Mouse (Mus musculus): Measurements from ENCODE around the gene Aktip. TPM values are rescaled to one million over a fixed set of nuclear protein-coding genes. Genes with fewer than 3 reads are reported as not detected.

The Aktip gene
- polyA plus RNA-seq, 1 experiment from 2014 or later, result 92.6 TPM

DNA sequence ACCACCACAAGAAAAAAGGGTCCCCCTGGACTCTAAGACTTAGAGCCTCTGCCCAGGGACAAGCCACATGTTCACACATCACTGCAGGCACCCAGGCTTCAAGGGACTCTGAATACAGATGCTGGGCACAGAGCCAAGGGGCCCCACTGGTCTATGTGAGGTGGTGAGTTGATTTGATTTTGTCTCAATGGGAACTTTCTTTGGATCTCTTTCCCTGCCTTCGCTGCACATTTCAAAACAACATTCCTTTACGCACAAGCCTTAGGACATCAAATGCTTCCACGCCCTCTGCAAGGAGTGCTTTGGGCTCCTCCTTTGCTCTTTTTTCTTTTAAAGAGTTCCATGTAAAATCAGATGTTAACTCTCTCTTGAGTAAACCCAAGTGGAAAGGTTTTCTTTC is 1.7 kb downstream of the Aktip start:
- Histone ChIP-seq H3K36me3 (ENCODE audit: control insufficient read depth, insufficient read depth, low read length) (no peaks in the 10 kb centered on the region), H3K27ac (ENCODE audit: low read depth, low read length) (no peak overlapping the region), H3K4me2 (replicated peaks; ENCODE audit: low read depth, low read length) (no peak overlapping the region), H3K4me1 (replicated peaks; ENCODE audit: control insufficient read depth, insufficient read depth, low read length) (no peaks in the 10 kb centered on the region), H3K9me3 (ENCODE audit: control insufficient read depth, low read length) (no peaks in the 10 kb centered on the region), H3K4me3 (ENCODE audit: low read depth, low read length) (no peak overlapping the region), H3K9ac (ENCODE audit: low read depth, low read length) (no peak overlapping the region), H3K27me3 (ENCODE audit: control insufficient read depth, insufficient read depth, low read length) (no peaks in the 10 kb centered on the region)
- DNase-seq (ENCODE audit: low spot score), result no peak
- WGBS, result 70% methylated on average over 3 of the region's 3 CpGs
- ATAC-seq (ENCODE audit: low FRiP score), result no peak

DNA sequence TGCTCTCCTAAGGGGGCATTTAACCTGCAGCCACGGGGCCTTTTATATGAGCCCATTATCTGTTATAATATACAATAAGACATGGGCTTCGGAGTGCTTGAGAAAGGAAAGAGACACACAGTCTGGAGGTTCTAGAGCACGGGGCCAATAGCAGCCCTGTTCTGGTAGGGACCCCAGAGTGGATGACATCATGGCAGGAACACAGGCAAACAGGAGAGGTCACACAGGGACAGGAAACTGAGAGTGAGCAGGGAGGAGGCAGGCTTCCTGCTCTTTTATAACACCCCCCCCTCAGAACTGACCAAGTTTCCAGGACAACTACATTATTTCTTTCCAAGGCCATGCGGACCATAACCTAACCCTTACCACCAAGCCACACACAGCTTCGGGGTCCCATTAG is 2.5 kb downstream of the Aktip start:
- H3K4me3 ChIP-seq (ENCODE audit: low read depth, low read length), result no peak overlapping the region
- WGBS, result 84% methylated on average over 5 of the region's 5 CpGs
- H3K4me1 ChIP-seq (replicated peaks; ENCODE audit: control insufficient read depth, insufficient read depth, low read length), result no peaks in the 10 kb centered on the region
- H3K9me3 ChIP-seq (ENCODE audit: control insufficient read depth, low read length), result no peaks in the 10 kb centered on the region
- H3K27ac ChIP-seq (ENCODE audit: low read depth, low read length), result no peak overlapping the region
- H3K4me2 ChIP-seq (replicated peaks; ENCODE audit: low read depth, low read length), result no peak overlapping the region
- no peak overlapping the region for H3K9ac ChIP-seq (ENCODE audit: low read depth, low read length)
- no peak for ATAC-seq (ENCODE audit: low FRiP score)
- no peak for DNase-seq (ENCODE audit: low spot score)
- no peaks in the 10 kb centered on the region for H3K36me3 ChIP-seq (ENCODE audit: control insufficient read depth, insufficient read depth, low read length)
- H3K27me3 ChIP-seq (ENCODE audit: control insufficient read depth, insufficient read depth, low read length), result no peaks in the 10 kb centered on the region

DNA sequence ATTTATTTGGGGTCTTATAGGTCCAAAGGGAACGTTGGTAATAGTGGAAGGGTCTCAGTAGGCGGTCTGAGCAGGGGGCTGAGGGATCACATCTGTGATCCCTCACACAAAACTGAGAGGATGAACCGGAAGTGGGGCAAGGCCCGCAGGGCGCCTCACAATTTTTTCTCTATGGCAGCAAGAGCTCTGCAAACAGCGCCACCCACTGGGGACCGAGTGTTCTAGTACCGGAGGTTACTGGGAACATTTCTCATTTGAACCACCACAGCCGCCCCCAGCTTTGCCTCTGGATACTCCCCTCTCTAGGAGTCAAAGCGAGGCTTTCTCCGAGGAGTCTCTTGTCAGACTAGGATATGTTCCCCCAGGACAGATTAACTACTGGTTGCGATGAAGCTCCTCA is 3.1 kb downstream of the Aktip start:
- no peaks in the 10 kb centered on the region for H3K4me1 ChIP-seq (replicated peaks; ENCODE audit: control insufficient read depth, insufficient read depth, low read length)
- H3K4me3 ChIP-seq (ENCODE audit: low read depth, low read length), result no peak overlapping the region
- no peak overlapping the region for H3K9ac ChIP-seq (ENCODE audit: low read depth, low read length)
- DNase-seq (ENCODE audit: low spot score), result no peak
- no peak for ATAC-seq (ENCODE audit: low FRiP score)
- H3K4me2 ChIP-seq (replicated peaks; ENCODE audit: low read depth, low read length), result no peak overlapping the region
- no peak overlapping the region for H3K27ac ChIP-seq (ENCODE audit: low read depth, low read length)
- no peaks in the 10 kb centered on the region for H3K36me3 ChIP-seq (ENCODE audit: control insufficient read depth, insufficient read depth, low read length)
- no peaks in the 10 kb centered on the region for H3K27me3 ChIP-seq (ENCODE audit: control insufficient read depth, insufficient read depth, low read length)
- no peaks in the 10 kb centered on the region for H3K9me3 ChIP-seq (ENCODE audit: control insufficient read depth, low read length)
- 77% methylated on average over 12 of the region's 12 CpGs for WGBS

DNA sequence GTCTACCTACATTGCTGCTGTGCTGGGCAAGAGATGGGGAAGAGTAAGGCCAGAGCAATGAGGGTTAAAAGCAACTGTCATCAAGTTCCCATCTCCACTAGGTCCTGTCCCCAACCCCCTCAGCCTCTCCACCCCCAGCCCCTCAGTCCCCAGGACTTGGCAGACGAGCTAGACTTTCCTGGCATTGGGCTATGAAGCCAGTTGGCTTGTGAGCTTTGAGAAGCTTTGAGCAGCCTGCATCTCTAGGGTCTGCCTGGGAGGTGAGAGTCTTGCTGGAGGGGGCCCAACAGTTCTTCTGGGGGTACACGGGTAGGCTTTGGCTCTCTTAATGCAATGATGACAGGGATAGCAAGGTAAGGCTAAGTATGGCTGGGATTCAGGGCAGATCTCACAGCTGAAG is 5.7 kb downstream of the Aktip start:
- Histone ChIP-seq H3K4me1 (replicated peaks; ENCODE audit: control insufficient read depth, insufficient read depth, low read length) (no peaks in the 10 kb centered on the region), H3K27ac (ENCODE audit: low read depth, low read length) (no peak overlapping the region), H3K4me2 (replicated peaks; ENCODE audit: low read depth, low read length) (no peak overlapping the region), H3K9me3 (ENCODE audit: control insufficient read depth, low read length) (no peaks in the 10 kb centered on the region), H3K9ac (ENCODE audit: low read depth, low read length) (no peak overlapping the region), H3K36me3 (ENCODE audit: control insufficient read depth, insufficient read depth, low read length) (no peaks in the 10 kb centered on the region), H3K27me3 (ENCODE audit: control insufficient read depth, insufficient read depth, low read length) (no peaks in the 10 kb centered on the region), H3K4me3 (ENCODE audit: low read depth, low read length) (no peak overlapping the region)
- WGBS, result 81% methylated on average over 2 of the region's 2 CpGs
- ATAC-seq (ENCODE audit: low FRiP score), result no peak
- DNase-seq (ENCODE audit: low spot score), result no peak

DNA sequence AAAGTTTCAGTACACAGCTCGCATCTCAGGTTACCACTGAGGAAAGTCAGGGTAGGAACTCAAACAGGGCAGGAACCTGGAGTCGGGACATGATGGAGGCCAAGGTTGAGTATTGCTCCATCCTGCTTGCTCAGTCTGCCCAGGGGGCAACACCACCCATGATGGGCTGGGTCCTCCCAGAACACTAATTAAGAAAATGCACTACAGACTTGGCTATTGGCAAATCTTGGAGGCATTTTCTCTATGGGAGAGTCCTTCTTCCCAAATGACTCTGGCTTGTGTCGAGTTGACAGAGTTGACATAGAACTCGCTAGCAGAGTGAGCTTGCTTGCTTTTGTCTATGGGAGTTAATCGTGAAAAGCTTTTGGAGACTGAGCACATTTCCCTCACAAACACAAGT is 6.8 kb downstream of the Aktip start:
- ATAC-seq (ENCODE audit: low FRiP score) (no peak), DNase-seq (ENCODE audit: low spot score) (no peak)
- no peaks in the 10 kb centered on the region for H3K27me3 ChIP-seq (ENCODE audit: control insufficient read depth, insufficient read depth, low read length)
- no peaks in the 10 kb centered on the region for H3K36me3 ChIP-seq (ENCODE audit: control insufficient read depth, insufficient read depth, low read length)
- no peak overlapping the region for H3K9ac ChIP-seq (ENCODE audit: low read depth, low read length)
- H3K4me3 ChIP-seq (ENCODE audit: low read depth, low read length), result no peak overlapping the region
- H3K4me1 ChIP-seq (replicated peaks; ENCODE audit: control insufficient read depth, insufficient read depth, low read length), result no peaks in the 10 kb centered on the region
- H3K27ac ChIP-seq (ENCODE audit: low read depth, low read length), result no peak overlapping the region
- H3K4me2 ChIP-seq (replicated peaks; ENCODE audit: low read depth, low read length), result no peak overlapping the region
- 88% methylated on average over 5 of the region's 5 CpGs for WGBS
- no peaks in the 10 kb centered on the region for H3K9me3 ChIP-seq (ENCODE audit: control insufficient read depth, low read length)

DNA sequence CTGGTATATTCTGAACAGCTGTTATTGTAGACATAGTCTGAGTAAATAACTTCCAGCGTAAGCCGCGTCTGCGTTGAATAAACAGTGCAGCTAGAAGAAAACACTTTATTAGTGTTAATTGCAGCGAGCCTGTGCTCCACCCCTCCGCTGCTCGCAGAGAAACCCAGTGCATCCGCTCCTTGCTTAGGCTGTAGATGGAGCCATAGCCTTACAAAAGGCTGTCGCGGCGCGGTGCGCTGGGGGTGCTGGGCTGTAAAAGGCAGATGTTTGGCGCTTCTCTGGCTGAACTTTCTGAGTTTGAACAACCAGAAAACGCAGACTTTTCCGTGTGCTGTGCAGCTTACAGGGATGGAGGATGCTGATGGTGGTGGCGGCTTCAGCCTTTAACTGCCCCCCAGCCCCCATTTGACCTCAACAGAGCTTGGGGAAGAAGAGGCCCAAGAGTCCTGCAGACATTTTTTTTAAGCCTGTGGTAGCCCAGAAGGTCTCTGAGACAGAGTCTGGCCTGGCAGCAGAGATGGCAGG is 8.9 kb downstream of the Aktip start:
- Histone ChIP-seq H3K9me3 (ENCODE audit: control insufficient read depth, low read length) (no peaks in the 10 kb centered on the region), H3K36me3 (ENCODE audit: control insufficient read depth, insufficient read depth, low read length) (no peaks in the 10 kb centered on the region), H3K4me3 (ENCODE audit: low read depth, low read length) (no peak overlapping the region), H3K27ac (ENCODE audit: low read depth, low read length) (no peak overlapping the region), H3K27me3 (ENCODE audit: control insufficient read depth, insufficient read depth, low read length) (no peaks in the 10 kb centered on the region), H3K4me2 (replicated peaks; ENCODE audit: low read depth, low read length) (0 out of 2 replicates have a peak overlapping the region, but pooled peaks have one; percentile 3), H3K4me1 (replicated peaks; ENCODE audit: control insufficient read depth, insufficient read depth, low read length) (no peaks in the 10 kb centered on the region), H3K9ac (ENCODE audit: low read depth, low read length) (no peak overlapping the region; the same call in 1 of the 2 replicates)
- DNase-seq (ENCODE audit: low spot score) (peak; percentile 80), ATAC-seq (ENCODE audit: low FRiP score) (no peak)
- WGBS, result 11% methylated on average over 17 of the region's 17 CpGs

DNA sequence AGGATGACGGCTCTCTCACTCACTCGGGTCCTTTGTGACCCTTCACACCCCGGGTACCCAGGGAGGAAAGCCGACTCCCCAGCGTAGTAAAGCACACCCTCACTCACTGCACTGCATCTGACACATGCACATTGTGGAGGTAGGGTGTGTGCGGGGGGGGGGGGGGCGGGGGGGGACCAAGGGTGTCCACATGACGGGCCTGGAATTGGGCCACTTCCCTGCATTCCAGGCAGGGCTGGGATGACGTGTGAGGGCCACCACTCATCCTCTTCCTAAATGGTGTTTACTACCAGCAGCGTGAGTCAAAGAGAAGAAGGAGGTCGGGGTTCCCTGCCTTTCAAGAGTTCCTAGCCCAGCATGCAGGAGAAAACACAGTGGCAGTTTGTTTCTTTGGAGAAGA is 11.6 kb downstream of the Aktip start:
- Histone ChIP-seq H3K4me3 (ENCODE audit: low read depth, low read length) (no peak overlapping the region), H3K9ac (ENCODE audit: low read depth, low read length) (no peak overlapping the region), H3K4me2 (replicated peaks; ENCODE audit: low read depth, low read length) (no peak overlapping the region), H3K27me3 (ENCODE audit: control insufficient read depth, insufficient read depth, low read length) (no peaks in the 10 kb centered on the region), H3K9me3 (ENCODE audit: control insufficient read depth, low read length) (no peaks in the 10 kb centered on the region), H3K36me3 (ENCODE audit: control insufficient read depth, insufficient read depth, low read length) (no peaks in the 10 kb centered on the region), H3K27ac (ENCODE audit: low read depth, low read length) (no peak overlapping the region), H3K4me1 (replicated peaks; ENCODE audit: control insufficient read depth, insufficient read depth, low read length) (no peaks in the 10 kb centered on the region)
- no peak for DNase-seq (ENCODE audit: low spot score)
- ATAC-seq (ENCODE audit: low FRiP score), result no peak
- 77% methylated on average over 11 of the region's 11 CpGs for WGBS

DNA sequence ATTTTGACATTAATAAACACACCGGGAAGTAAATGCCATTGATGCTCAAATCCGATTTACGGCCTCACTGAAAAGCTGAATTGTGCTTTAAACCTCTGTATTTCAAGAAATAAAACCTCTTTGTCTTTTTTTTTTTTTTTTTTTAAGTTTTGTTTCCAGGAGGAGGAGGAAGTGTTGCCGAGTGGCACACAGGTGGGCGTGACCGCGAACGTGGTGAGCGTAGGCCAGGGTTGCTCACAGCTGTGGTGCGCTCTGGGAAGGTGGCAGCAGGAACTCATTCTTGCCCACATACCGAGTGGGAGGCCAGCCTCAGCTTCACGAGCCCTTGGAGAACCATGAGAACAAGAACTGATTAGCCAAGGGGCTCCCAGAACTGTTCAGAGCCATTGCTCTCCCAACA is 13.4 kb downstream of the Aktip start:
- no peaks in the 10 kb centered on the region for H3K27me3 ChIP-seq (ENCODE audit: control insufficient read depth, insufficient read depth, low read length)
- no peak overlapping the region for H3K4me3 ChIP-seq (ENCODE audit: low read depth, low read length)
- no peak overlapping the region for H3K27ac ChIP-seq (ENCODE audit: low read depth, low read length)
- no peak overlapping the region for H3K4me2 ChIP-seq (replicated peaks; ENCODE audit: low read depth, low read length)
- no peaks in the 10 kb centered on the region for H3K9me3 ChIP-seq (ENCODE audit: control insufficient read depth, low read length)
- ATAC-seq (ENCODE audit: low FRiP score) (no peak), DNase-seq (ENCODE audit: low spot score) (no peak)
- no peaks in the 10 kb centered on the region for H3K4me1 ChIP-seq (replicated peaks; ENCODE audit: control insufficient read depth, insufficient read depth, low read length)
- H3K9ac ChIP-seq (ENCODE audit: low read depth, low read length), result no peak overlapping the region
- no peaks in the 10 kb centered on the region for H3K36me3 ChIP-seq (ENCODE audit: control insufficient read depth, insufficient read depth, low read length)
- WGBS, result 83% methylated on average over 12 of the region's 12 CpGs

DNA sequence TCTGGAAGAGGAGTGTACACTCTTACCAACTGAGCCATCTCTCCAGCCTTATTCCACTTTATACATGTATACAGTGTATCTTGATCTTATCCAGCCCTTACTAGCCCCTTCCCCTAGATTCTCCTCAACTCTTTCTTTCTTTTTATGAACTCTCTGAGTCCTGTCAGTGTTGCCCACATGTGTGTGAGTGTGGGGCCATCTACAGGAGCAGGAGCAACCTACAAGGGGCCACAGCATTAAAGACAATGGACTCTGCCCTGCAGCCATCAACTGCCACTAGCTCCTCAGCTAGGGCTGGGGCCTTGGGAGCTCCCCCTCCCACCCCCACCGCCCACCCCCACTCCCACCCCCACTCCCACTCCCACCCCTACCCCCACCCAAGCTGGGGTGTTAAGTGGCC is 22.1 kb downstream of the Aktip start:
- Histone ChIP-seq H3K4me3 (ENCODE audit: low read depth, low read length) (no peak overlapping the region), H3K9ac (ENCODE audit: low read depth, low read length) (no peak overlapping the region), H3K36me3 (ENCODE audit: control insufficient read depth, insufficient read depth, low read length) (no peaks in the 10 kb centered on the region), H3K27me3 (ENCODE audit: control insufficient read depth, insufficient read depth, low read length) (no peaks in the 10 kb centered on the region), H3K4me1 (replicated peaks; ENCODE audit: control insufficient read depth, insufficient read depth, low read length) (no peaks in the 10 kb centered on the region), H3K4me2 (replicated peaks; ENCODE audit: low read depth, low read length) (no peak overlapping the region), H3K27ac (ENCODE audit: low read depth, low read length) (no peak overlapping the region), H3K9me3 (ENCODE audit: control insufficient read depth, low read length) (no peaks in the 10 kb centered on the region)
- DNase-seq (ENCODE audit: low spot score) (no peak), ATAC-seq (ENCODE audit: low FRiP score) (no peak)
- WGBS, result 44% methylated on average over 1 of the region's 1 CpGs
